Mouse (Mus musculus): Measurements from ENCODE around the gene Olfr385.
"Not testable (repeated sequence)": the region's sequence is repeated elsewhere in the genome, so short reads cannot be mapped to it uniquely, and the experiment has no call there.

Gene Olfr385

GRCm38 (mm10) chr11:73592908-73593307 lies at the start of gene Olfr385:
Gene Olfr385, minus strand, starts transcription at chr11:73593008.
- no peak for DNase-seq (ENCODE audit: low spot score)

GRCm38 (mm10) chr11:73598294-73598693 lies 5.5 kb upstream of the Olfr385 start, which contains the start of gene Olfr384:
Gene Olfr384, plus strand, starts transcription at chr11:73598594.
- DNase-seq (ENCODE audit: low spot score), result no peak

GRCm38 (mm10) chr11:73583188-73583587 lies 9.6 kb downstream of the Olfr385 start:
- not testable (repeated sequence) for DNase-seq (ENCODE audit: low spot score)

DNA sequence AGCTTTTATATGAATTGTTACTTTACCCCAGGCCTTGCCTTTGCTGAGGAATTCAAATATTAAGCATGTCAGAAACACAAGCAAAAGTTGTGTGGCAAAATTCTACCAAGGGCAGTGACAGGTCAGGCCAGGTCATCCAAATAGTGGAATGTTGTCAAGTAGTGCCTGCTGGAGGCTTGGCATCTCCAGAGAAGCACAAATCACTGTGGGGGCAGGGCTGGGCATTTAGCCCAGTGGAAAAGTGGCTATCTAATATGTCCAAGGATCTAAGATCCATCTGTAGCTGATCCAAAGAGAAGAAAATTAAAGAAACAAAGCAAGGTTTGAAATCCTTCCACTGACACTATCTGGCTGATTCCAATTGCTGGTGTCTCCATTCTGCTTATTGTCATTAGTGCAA lies 12.9 kb downstream of the Olfr385 start:
- DNase-seq (ENCODE audit: low spot score), result no peak
